Mouse (Mus musculus) left cerebral cortex, postnatal 14 days (tissue): Measurements from ENCODE around the gene Cct3. TPM values are rescaled to one million over a fixed set of nuclear protein-coding genes. Genes with fewer than 3 reads are reported as not detected.
A peak's percentile ranks its signal among the peaks of the same experiment; 100 is the strongest.
"Not testable (repeated sequence)": the region's sequence is repeated elsewhere in the genome, so short reads cannot be mapped to it uniquely, and the experiment has no call there.

Experiments
- DNase-seq, 2 experiments: peaks; one replicate each; pipeline ENCODE4 v3.0.0; 2021 to 2022; ENCODE audit warnings: low spot score in 2 of 2, mixed read lengths in 1 of 2
- intact Hi-C: fragments of 180-260 bp; cut with DNase I; formaldehyde crosslinking; loops from one replicate; pipeline ENCODE4 v1.15.1; 2025
- total RNA-seq, 2 experiments: library from RNA; stranded (reverse); gene quantifications; 2 replicates each; pipeline ENCODE4 v1.2.3; 2021

Gene Cct3
- total RNA-seq, 2 experiments from 2014 or later: 163 to 170 TPM

DNA sequence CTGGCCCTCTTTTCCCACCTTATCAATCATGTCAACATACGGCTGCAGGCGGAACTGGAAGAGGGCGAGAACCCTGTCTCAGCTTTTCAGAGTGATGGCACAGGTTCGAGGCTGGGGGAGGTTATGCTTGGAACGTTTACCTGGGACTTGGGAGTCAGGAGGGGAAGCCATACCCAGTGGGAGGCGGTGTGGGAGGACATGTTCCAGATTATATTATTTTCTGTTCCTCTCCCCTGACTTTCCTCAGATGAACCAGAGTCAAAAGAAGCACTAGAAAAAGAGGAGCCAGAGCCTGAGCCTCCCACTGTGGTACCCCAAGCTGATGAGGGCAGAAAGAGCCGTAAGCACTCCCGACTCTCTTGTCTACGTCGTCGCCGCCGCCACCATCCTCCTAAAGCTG is 53.8 kb downstream of the Cct3 start:
- DNase-seq: no peak
- intact Hi-C loops: no loop called here

- no peak for DNase-seq
- intact Hi-C loops: no loop called here
These were observed 56.0 kb downstream of the Cct3 start for GRCm38 (mm10) chr3:88352907-88353306.

DNA sequence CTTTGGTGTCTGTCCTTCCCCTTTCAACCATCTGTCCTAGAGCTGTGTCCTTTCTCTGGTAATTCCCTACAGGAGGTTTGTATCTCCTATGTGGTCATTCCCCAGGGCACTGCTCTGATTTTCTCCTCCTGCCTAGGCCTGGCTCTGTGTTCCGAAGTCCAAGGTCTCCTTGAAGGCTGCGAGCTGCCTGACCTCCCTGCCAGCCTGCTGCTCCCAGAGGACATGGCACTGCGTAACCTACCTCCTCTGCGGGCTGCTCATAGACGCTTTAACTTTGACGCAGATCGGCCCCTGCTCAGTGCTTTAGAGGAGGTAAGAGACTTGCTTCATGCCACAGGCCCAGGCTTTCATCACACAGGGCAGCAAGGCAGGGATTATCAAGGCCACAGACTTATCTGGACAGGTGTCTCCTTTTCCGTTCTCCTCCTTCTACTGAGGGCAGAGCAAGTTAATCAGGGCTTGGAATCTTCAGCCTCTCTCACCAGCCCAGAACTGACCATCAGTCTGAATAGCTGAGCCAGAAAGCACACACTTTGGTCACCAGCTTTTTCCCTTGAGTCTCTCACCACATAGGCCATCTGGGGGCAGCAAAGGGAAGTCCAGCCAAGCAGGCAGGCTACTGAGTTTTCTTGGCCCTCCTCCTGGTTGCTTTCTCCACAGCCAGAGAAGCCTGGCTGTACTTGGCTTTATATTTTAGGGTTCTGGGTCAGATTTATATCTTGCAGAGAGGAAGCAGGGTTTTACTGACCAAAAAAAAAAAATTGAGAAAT is 57.7 kb downstream of the Cct3 start:
- no peak for DNase-seq
- intact Hi-C loops: no loop called here

DNA sequence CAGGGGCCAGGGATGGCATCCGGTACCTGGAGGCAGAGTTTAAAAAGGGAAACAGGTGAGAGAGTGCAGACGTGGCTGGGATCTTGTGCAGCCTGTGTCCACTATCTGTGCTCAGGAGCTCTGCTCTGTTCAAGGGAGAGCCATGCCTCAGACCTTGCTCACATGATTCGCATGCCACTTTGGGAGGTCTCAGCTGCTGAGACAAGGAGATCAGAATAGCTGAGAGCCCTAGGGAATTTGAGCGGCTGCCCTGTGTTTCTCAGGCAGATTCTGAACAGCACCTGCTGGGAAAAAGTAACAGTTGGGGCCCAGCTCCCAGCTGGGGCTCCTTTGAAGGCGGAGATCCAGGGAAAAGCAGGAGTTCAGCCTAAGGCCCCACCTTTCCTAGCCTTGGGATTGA is 62.7 kb downstream of the Cct3 start:
- intact Hi-C loops: no loop called here
- no peak for DNase-seq

DNA sequence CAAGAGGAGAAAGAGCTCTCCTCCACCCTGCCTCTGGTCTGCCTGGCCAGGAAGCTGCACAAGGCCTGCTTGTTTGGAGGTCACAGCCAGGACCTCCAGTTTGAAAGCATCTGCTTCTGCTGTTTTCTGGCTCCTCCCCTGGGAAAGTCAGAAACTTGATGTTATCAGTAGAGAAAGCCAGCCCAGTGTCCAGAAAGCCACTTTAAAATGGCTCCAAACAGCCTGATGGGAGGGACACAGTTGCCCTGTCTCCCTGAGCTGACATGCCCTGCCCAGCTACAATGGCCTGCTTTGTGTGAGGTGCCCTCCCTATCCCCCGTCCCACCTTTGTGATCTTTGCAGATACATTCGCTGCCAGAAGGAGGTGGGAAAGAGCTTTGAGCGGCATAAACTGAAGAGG is 63.1 kb downstream of the Cct3 start:
- intact Hi-C loops: no loop called here
- DNase-seq: no peak

DNA sequence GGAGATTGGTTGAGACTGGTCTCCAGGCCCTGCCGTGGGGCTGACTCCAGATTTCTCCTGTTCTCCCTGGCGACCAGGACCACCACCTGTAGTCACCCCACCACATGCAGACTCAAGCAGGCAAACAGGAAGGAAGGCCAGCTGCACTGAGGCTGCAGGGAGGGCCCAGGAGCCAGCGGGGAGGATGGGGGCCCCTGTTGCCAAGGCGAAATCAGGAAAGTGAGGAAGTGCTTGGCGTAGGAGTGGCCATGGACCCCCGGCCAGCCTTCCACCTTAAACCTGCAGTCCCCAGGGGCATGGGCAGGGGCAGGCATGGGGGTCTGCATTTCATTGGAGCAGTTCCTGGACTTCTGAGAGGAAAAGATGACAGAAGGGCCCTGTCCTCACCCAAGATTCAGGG is 64.2 kb downstream of the Cct3 start:
- intact Hi-C loops: no loop called here
- no peak for DNase-seq

- no peak for DNase-seq
- intact Hi-C loops: no loop called here
These were observed 64.8 kb downstream of the Cct3 start for GRCm38 (mm10) chr3:88361612-88362313.

GRCm38 (mm10) chr3:88363700-88364099 is 66.8 kb downstream of the Cct3 start:
- intact Hi-C loops: no loop called here
- DNase-seq: peak in 1 of 2 experiments; percentile 39

DNA sequence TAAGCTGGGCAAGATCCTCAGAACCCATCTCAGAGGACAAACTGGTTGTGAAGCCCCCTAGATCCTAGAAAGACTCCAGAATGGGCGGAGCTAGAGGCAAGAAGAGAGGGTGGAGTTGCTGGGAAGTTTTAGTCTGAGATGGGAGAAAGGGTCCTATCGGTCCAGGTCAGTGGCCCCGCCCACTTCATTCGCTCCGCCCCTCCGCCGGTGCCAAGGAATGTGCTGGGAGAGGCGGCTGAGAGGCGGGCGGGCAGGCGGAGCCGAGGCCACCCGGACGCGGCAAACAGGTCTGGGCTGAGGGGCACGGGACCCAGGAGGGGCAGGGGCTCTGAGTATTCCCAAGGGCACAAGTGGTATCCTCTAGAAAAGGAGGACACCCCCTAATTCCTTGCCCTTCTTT is 67.4 kb downstream of the Cct3 start, which contains the start of gene Paqr6:
TSS of gene Paqr6 (plus strand) at position 248 of the 400 bp plus-strand sequence.
- no peak for DNase-seq
- intact Hi-C loops: no loop called here

DNA sequence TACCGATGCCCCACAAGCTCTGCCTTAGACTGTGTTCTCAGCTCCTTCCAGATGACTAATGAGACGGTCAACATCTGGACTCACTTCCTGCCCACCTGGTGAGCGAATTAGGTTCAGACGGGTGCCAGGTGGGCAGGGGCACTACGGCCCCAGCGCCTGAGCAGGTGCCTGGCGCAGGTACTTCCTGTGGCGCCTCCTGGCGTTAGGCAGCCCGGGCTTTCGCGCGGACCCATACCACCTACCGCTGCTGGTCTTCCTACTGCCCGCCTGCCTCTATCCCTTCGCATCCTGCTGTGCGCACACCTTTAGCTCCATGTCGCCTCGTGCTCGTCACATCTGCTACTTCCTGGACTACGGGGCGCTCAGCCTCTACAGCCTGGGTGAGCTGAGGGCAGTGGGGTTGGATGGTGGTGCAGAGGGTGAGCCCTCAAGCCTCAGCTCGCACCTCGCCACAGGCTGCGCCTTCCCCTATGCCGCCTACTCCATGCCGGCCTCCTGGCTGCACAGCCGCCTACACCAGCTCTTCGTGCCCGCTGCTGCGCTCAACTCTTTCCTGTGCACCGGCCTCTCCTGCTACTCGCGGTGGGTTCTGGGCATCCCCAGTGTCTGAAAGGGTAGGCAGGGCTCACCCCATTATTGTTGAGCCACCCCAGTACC is 68.9 kb downstream of the Cct3 start:
- no peak for DNase-seq
- intact Hi-C loops: no loop called here

DNA sequence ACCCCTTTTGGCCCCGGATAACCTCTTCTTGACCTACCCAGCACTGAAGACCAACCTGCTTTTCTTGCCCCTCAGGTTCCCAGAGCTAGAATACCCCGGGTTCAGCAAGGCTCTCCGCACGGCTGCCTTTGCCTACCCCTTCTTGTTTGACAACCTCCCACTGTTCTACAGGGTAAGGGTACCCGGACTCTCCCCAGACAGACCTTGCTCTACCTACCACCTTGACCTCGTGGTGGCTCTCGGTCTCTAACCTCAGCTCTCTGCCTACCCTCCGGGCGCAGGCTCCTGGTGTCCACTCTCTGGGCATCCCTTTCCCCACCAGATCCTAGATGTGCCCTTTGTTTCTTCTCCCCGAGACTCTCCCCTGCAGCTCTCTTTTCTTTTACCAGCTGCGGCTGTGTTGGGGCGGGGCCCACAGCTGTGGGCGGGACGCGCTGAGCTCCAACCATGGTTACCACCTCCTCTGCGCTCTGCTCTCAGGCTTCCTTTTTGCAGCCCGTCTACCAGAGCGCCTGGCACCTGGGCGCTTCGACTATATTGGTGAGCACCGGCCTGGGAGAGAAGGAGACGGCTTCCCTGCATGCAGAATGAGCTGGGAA is 70.0 kb downstream of the Cct3 start:
- peak; percentile 70 to 74 for DNase-seq
- intact Hi-C loops: not testable (repeated sequence)

- intact Hi-C loops, DNase-seq: not testable (repeated sequence)
These were observed 70.6 kb downstream of the Cct3 start for GRCm38 (mm10) chr3:88367517-88367916.

- intact Hi-C loops, DNase-seq: not testable (repeated sequence)
These were observed 71.6 kb downstream of the Cct3 start for GRCm38 (mm10) chr3:88368511-88368910.

Other genes with a start within 250 kb of the Cct3 start
- gene Naxe, start 238.6 kb upstream of the Cct3 start, total RNA-seq: 10 to 100 TPM; 60.8 to 64.2 TPM
- not detected for gene Ttc24, start 218.8 kb upstream of the Cct3 start, total RNA-seq
- gene Iqgap3, start 215.1 kb upstream of the Cct3 start, total RNA-seq: 1 to 10 TPM in 1 of 2 experiments, under 1 TPM in 1; 0.66 to 1.2 TPM
- 100 to 1,000 TPM; 196 to 201 TPM for gene Mef2d, start 154.7 kb upstream of the Cct3 start, total RNA-seq
- gene Rhbg, start 42.4 kb upstream of the Cct3 start, total RNA-seq: under 1 TPM in 1 of 2 experiments, not detected in 1; 0.18 TPM
- gene Gm38392, start 9.9 kb upstream of the Cct3 start, total RNA-seq: under 1 TPM in 1 of 2 experiments, not detected in 1; 0.49 TPM
- gene Tsacc, start 117 bp upstream of the Cct3 start, total RNA-seq: 1 to 10 TPM; 2.6 to 3.9 TPM
- 10 to 100 TPM; 84.4 to 93.6 TPM for gene Glmp, start 27.9 kb downstream of the Cct3 start, total RNA-seq
- under 1 TPM; 0.99 TPM for gene Tmem79, start 39.0 kb downstream of the Cct3 start, total RNA-seq
- 10 to 100 TPM; 69.6 to 72.0 TPM for gene Smg5, start 39.1 kb downstream of the Cct3 start, total RNA-seq
- gene Paqr6, start 67.5 kb downstream of the Cct3 start, total RNA-seq: 1 to 10 TPM; 2.5 to 3.3 TPM
- gene Bglap3, start 75.6 kb downstream of the Cct3 start, total RNA-seq: under 1 TPM in 1 of 2 experiments, not detected in 1; 0.36 TPM
- gene Bglap2, start 81.6 kb downstream of the Cct3 start, total RNA-seq: 1 to 10 TPM in 1 of 2 experiments, not detected in 1; 1.4 TPM
- gene Bglap, start 87.3 kb downstream of the Cct3 start, total RNA-seq: 1 to 10 TPM; 1.5 to 1.8 TPM
- 1 to 10 TPM; 5.7 to 7.8 TPM for gene Pmf1, start 113.2 kb downstream of the Cct3 start, total RNA-seq
- 10 to 100 TPM; 69.6 to 71.3 TPM for gene Slc25a44, start 128.0 kb downstream of the Cct3 start, total RNA-seq
- 10 to 100 TPM; 51.3 to 57.7 TPM for gene Sema4a, start 164.1 kb downstream of the Cct3 start, total RNA-seq
- gene Lmna, start 212.8 kb downstream of the Cct3 start, total RNA-seq: 10 to 100 TPM; 50.0 to 54.2 TPM
- gene Mex3a, start 235.3 kb downstream of the Cct3 start, total RNA-seq: 1 to 10 TPM; 3.3 to 4.2 TPM